Comparison of ENCODE assay signal across 18 mouse cellular contexts in genomic region chr4:85784428-85784827, GRCm38 (mm10).
A peak's percentile ranks its signal among the peaks of the same experiment; 100 is the strongest.
DNase-seq lines count a peak whose midpoint lies in the region; ATAC-seq and TF ChIP-seq lines count a peak whose summit lies in the region.
"Had no signal": no experiment of that assay in that cellular context is flagged by ENCODE, and none has a peak within 500 bp of the region (broad histone marks: within the 10 kb centered on the region; RNA-seq: fewer than 3 reads in every experiment).

No protein-coding gene starts in this region.

- no peak overlapping the region for H3K4me2 ChIP-seq in intestine, postnatal 0 days (replicated peaks; ENCODE audit: low read depth)
- no peak overlapping the region for H3K4me2 ChIP-seq in intestine, embryonic 15.5 days (replicated peaks)
- H3K4me2 ChIP-seq in midbrain, embryonic 11.5 days: no peak overlapping the region
- no peak overlapping the region for H3K4me2 ChIP-seq in midbrain, embryonic 16.5 days (ENCODE audit: low read length)
- no peak overlapping the region for H3K4me2 ChIP-seq in stomach, postnatal 0 days (replicated peaks; ENCODE audit: low read depth)
- H3K4me2 ChIP-seq: forebrain, embryonic 13.5 days; heart, embryonic 15.5 days; kidney, embryonic 15.5 days; limb, embryonic 12.5 days; liver, embryonic 15.5 days had no signal

- 61% methylated on average over 4 of the region's 4 CpGs for WGBS in cerebellum, adult 2 months
- 56% methylated on average over 4 of the region's 4 CpGs for WGBS in intestine, postnatal 0 days
- 67% methylated on average over 4 of the region's 4 CpGs for WGBS in intestine, embryonic 15.5 days
- WGBS in midbrain, embryonic 11.5 days: 26% methylated on average over 4 of the region's 4 CpGs
- 13% methylated on average over 4 of the region's 4 CpGs for WGBS in midbrain, embryonic 16.5 days
- WGBS in stomach, postnatal 0 days: 46% methylated on average over 4 of the region's 4 CpGs
- 62% methylated on average over 4 of the region's 4 CpGs for WGBS in heart, embryonic 10.5 days

- TF ChIP-seq POLR2A in cerebellum, adult 2 months (IDR thresholded peaks at IDR 0.05; ENCODE audit: borderline replicate concordance, insufficient read depth, low read length): no peak

- no peak for TF ChIP-seq EP300 in stomach, postnatal 0 days (optimal IDR thresholded peaks at IDR 0.05)

- peak; percentile 27 for DNase-seq in cerebellum, adult 9-10 months
- no peak for DNase-seq in cerebellum, adult 2 months
- no peak for DNase-seq in midbrain, embryonic 11.5 days (ENCODE audit: low spot score, missing footprints)
- DNase-seq in stomach, postnatal 0 days (ENCODE audit: low spot score): no peak
- no peak for DNase-seq in heart, embryonic 10.5 days (ENCODE audit: low spot score)
- DNase-seq: adrenal gland, postnatal 10 days; cerebellum, adult 11-12 months; right cerebral cortex, postnatal 25 days; thymus, postnatal 4 days had no signal

- H3K27ac ChIP-seq in cerebellum, adult 2 months (ENCODE audit: insufficient read depth, low read length): no peak overlapping the region
- H3K27ac ChIP-seq in intestine, postnatal 0 days (ENCODE audit: low read depth, low read length): no peak overlapping the region
- no peak overlapping the region for H3K27ac ChIP-seq in intestine, embryonic 15.5 days
- H3K27ac ChIP-seq in midbrain, embryonic 11.5 days (ENCODE audit: low read depth, low read length): no peak overlapping the region
- no peak overlapping the region for H3K27ac ChIP-seq in midbrain, embryonic 16.5 days (ENCODE audit: low read length)
- no peak overlapping the region for H3K27ac ChIP-seq in stomach, postnatal 0 days (replicated peaks)
- H3K27ac ChIP-seq in heart, embryonic 10.5 days: no peak overlapping the region
- H3K27ac ChIP-seq: forebrain, embryonic 13.5 days; heart, embryonic 15.5 days; kidney, embryonic 15.5 days; limb, embryonic 12.5 days; liver, embryonic 15.5 days had no signal

- no peaks in the 10 kb centered on the region for H3K4me1 ChIP-seq in cerebellum, adult 2 months (ENCODE audit: control insufficient read depth, insufficient read depth, low read length)
- no peaks in the 10 kb centered on the region for H3K4me1 ChIP-seq in intestine, postnatal 0 days (replicated peaks; ENCODE audit: control insufficient read depth, insufficient read depth, low read length)
- H3K4me1 ChIP-seq in intestine, embryonic 15.5 days (replicated peaks): no peaks in the 10 kb centered on the region
- H3K4me1 ChIP-seq in midbrain, embryonic 11.5 days (ENCODE audit: control insufficient read depth, insufficient read depth, low read length): peaks cover 23% of the 10 kb centered on the region
- H3K4me1 ChIP-seq in midbrain, embryonic 16.5 days (ENCODE audit: control insufficient read depth, insufficient read depth, low read length): 0 out of 2 replicates have a peak, but pooled peaks cover 4% of the 10 kb centered on the region
- no peaks in the 10 kb centered on the region for H3K4me1 ChIP-seq in stomach, postnatal 0 days (replicated peaks; ENCODE audit: control insufficient read depth, insufficient read depth)
- H3K4me1 ChIP-seq in heart, embryonic 10.5 days: no peaks in the 10 kb centered on the region
- H3K4me1 ChIP-seq: heart, embryonic 15.5 days; kidney, embryonic 15.5 days; limb, embryonic 12.5 days; liver, embryonic 15.5 days had no signal

- no peak for ATAC-seq in intestine, postnatal 0 days
- ATAC-seq in intestine, embryonic 15.5 days: no peak
- peak; percentile 22; the same call in 1 of the 2 replicates for ATAC-seq in midbrain, embryonic 11.5 days (ENCODE audit: low FRiP score)
- no peak for ATAC-seq in midbrain, embryonic 16.5 days
- no peak for ATAC-seq in stomach, postnatal 0 days (ENCODE audit: low FRiP score, low TSS enrichment)

- H3K27me3 ChIP-seq in cerebellum, adult 2 months (ENCODE audit: control insufficient read depth, insufficient read depth, low read length): no peaks in the 10 kb centered on the region
- no peaks in the 10 kb centered on the region for H3K27me3 ChIP-seq in intestine, postnatal 0 days (replicated peaks; ENCODE audit: control insufficient read depth, insufficient read depth, low read length)
- no peaks in the 10 kb centered on the region for H3K27me3 ChIP-seq in intestine, embryonic 15.5 days (replicated peaks)
- peaks cover 10% of the 10 kb centered on the region; the same call in 1 of the 2 replicates for H3K27me3 ChIP-seq in midbrain, embryonic 11.5 days (ENCODE audit: control insufficient read depth, insufficient read depth, low read length)
- H3K27me3 ChIP-seq in midbrain, embryonic 16.5 days (ENCODE audit: control insufficient read depth, insufficient read depth, low read depth, low read length): no peaks in the 10 kb centered on the region; the same call in none of the 2 replicates
- H3K27me3 ChIP-seq in stomach, postnatal 0 days (ENCODE audit: control insufficient read depth, insufficient read depth, low read length): no peaks in the 10 kb centered on the region
- no peaks in the 10 kb centered on the region for H3K27me3 ChIP-seq in heart, embryonic 10.5 days (ENCODE audit: insufficient read depth, poor library complexity, severe bottlenecking)
- H3K27me3 ChIP-seq: CH12.LX; heart, embryonic 15.5 days; kidney, embryonic 15.5 days; limb, embryonic 12.5 days; liver, embryonic 15.5 days had no signal

- no peak overlapping the region for H3K9ac ChIP-seq in intestine, postnatal 0 days (ENCODE audit: low read depth, low read length)
- no peak overlapping the region for H3K9ac ChIP-seq in intestine, embryonic 15.5 days
- H3K9ac ChIP-seq in midbrain, embryonic 11.5 days (ENCODE audit: low read length): no peak overlapping the region
- no peak overlapping the region for H3K9ac ChIP-seq in midbrain, embryonic 16.5 days (ENCODE audit: low read depth, low read length)
- H3K9ac ChIP-seq in stomach, postnatal 0 days (ENCODE audit: low read length): no peak overlapping the region
- H3K9ac ChIP-seq: forebrain, embryonic 13.5 days; heart, embryonic 15.5 days; kidney, embryonic 15.5 days; limb, embryonic 12.5 days; liver, embryonic 15.5 days had no signal

- TF ChIP-seq CTCF in cerebellum, adult 2 months (IDR thresholded peaks at IDR 0.05; ENCODE audit: borderline replicate concordance, insufficient read depth, low read depth, low read length): no peak
- TF ChIP-seq CTCF in intestine, postnatal 0 days (IDR thresholded peaks at IDR 0.05; ENCODE audit: low read depth): peak; percentile 24; the same call in 1 of the 2 replicates
- peak; percentile 62 for TF ChIP-seq CTCF in stomach, postnatal 0 days (IDR thresholded peaks at IDR 0.05; ENCODE audit: low read depth)

- H3K4me3 ChIP-seq in cerebellum, adult 2 months (replicated peaks; ENCODE audit: insufficient read depth, low read depth, low read length): no peak overlapping the region
- no peak overlapping the region for H3K4me3 ChIP-seq in intestine, postnatal 0 days (ENCODE audit: low read depth, low read length)
- H3K4me3 ChIP-seq in intestine, embryonic 15.5 days (replicated peaks): no peak overlapping the region
- no peak overlapping the region for H3K4me3 ChIP-seq in midbrain, embryonic 11.5 days (ENCODE audit: low read depth, low read length)
- H3K4me3 ChIP-seq in midbrain, embryonic 16.5 days (ENCODE audit: low read depth, low read length): no peak overlapping the region
- no peak overlapping the region for H3K4me3 ChIP-seq in stomach, postnatal 0 days (ENCODE audit: low read depth, low read length)
- no peak overlapping the region for H3K4me3 ChIP-seq in heart, embryonic 10.5 days
- H3K4me3 ChIP-seq: forebrain, embryonic 13.5 days; heart, embryonic 15.5 days; kidney, embryonic 15.5 days; limb, embryonic 12.5 days; liver, embryonic 15.5 days had no signal

- H3K36me3 ChIP-seq in intestine, postnatal 0 days (ENCODE audit: control insufficient read depth, insufficient read depth): no peaks in the 10 kb centered on the region
- no peaks in the 10 kb centered on the region for H3K36me3 ChIP-seq in intestine, embryonic 15.5 days
- H3K36me3 ChIP-seq in midbrain, embryonic 11.5 days (ENCODE audit: control insufficient read depth, insufficient read depth, low read length): no peaks in the 10 kb centered on the region
- no peaks in the 10 kb centered on the region for H3K36me3 ChIP-seq in midbrain, embryonic 16.5 days (ENCODE audit: control insufficient read depth, insufficient read depth, low read length)
- H3K36me3 ChIP-seq in stomach, postnatal 0 days (ENCODE audit: control insufficient read depth, insufficient read depth, low read length): no peaks in the 10 kb centered on the region
- no peaks in the 10 kb centered on the region for H3K36me3 ChIP-seq in heart, embryonic 10.5 days
- H3K36me3 ChIP-seq: heart, embryonic 15.5 days; kidney, embryonic 15.5 days; limb, embryonic 12.5 days; liver, embryonic 15.5 days had no signal

- H3K9me3 ChIP-seq in intestine, postnatal 0 days (ENCODE audit: control insufficient read depth): no peaks in the 10 kb centered on the region
- H3K9me3 ChIP-seq in intestine, embryonic 15.5 days: no peaks in the 10 kb centered on the region
- no peaks in the 10 kb centered on the region for H3K9me3 ChIP-seq in midbrain, embryonic 11.5 days (ENCODE audit: control insufficient read depth, low read length)
- H3K9me3 ChIP-seq in midbrain, embryonic 16.5 days (replicated peaks; ENCODE audit: control insufficient read depth, low read length, poor library complexity, severe bottlenecking): no peaks in the 10 kb centered on the region
- H3K9me3 ChIP-seq in stomach, postnatal 0 days (ENCODE audit: control insufficient read depth, low read length): no peaks in the 10 kb centered on the region
- H3K9me3 ChIP-seq in heart, embryonic 10.5 days: no peaks in the 10 kb centered on the region
- H3K9me3 ChIP-seq: forebrain, embryonic 13.5 days; heart, embryonic 15.5 days; kidney, embryonic 15.5 days; limb, embryonic 12.5 days; liver, embryonic 15.5 days had no signal
